Mouse (Mus musculus) embryonic fibroblast, embryonic 13.5 days (primary cell): ENCODE results near the gene Rgsl1.

Experiments
- CTCF ChIP-seq: IDR thresholded peaks from 2 replicates; pipeline ENCODE4 v1.5.1; 2011; ENCODE audit warnings: mild to moderate bottlenecking, control low read depth, low read length, moderate library complexity, borderline replicate concordance; ENCODE audit not compliant: insufficient read depth
- POLR2A ChIP-seq: IDR thresholded peaks from 2 replicates; pipeline ENCODE4 v1.6.1; 2011; ENCODE audit warnings: low read depth, mild to moderate bottlenecking, control low read depth, low read length, moderate library complexity

- no peak for TF ChIP-seq CTCF
- no peak for TF ChIP-seq POLR2A
Observed at GRCm38 (mm10) chr1:153753725-153754464, 90.0 kb downstream of the Rgsl1 start.
